In the genomic region with DNA sequence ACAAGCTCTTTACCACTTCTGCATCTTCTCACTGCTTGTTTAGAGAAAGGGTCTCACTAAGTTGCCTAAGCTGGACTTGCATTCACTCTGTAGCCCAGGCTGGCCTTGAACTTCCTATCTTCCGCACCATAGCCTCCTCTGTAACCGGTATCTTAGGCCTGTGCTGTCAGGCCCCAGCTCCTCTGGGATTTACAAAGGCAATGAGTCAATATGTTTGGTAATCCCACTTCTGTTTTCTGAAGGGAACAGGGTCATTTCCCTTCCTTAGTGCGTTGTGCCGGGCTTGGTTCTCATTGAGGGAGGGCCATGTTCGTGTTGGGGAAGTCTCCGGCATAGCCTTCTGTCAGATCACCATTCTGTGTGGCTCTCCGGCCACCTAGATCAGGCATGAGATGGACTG, we compare ENCODE assay signal across 19 mouse cellular contexts.
"Had no signal": no experiment of that assay in that cellular context is flagged by ENCODE, and none has a peak within 500 bp of the region (broad histone marks: within the 10 kb centered on the region; RNA-seq: fewer than 3 reads in every experiment).

No protein-coding gene starts in this region.

- ATAC-seq: intestine, embryonic 15.5 days had no signal

- H3K4me1 ChIP-seq: intestine, embryonic 15.5 days; liver, embryonic 13.5 days had no signal

- H3K4me2 ChIP-seq: intestine, embryonic 15.5 days; kidney, embryonic 15.5 days; liver, embryonic 13.5 days; midbrain, embryonic 11.5 days; neural tube, embryonic 13.5 days had no signal

- H3K9me3 ChIP-seq: intestine, embryonic 15.5 days; kidney, embryonic 15.5 days; liver, embryonic 13.5 days; neural tube, embryonic 13.5 days had no signal

- DNase-seq: kidney, adult 11 months; kidney, adult 8-10 months; kidney, postnatal 10 days; kidney, postnatal 36 days; layer of hippocampus, postnatal 36 days; liver, embryonic 13.5 days; lung, adult 2 months; midbrain, embryonic 14.5 days; retina, postnatal 1 day; thymus, adult 2 months; thymus, postnatal 14 days had no signal

- H3K4me3 ChIP-seq: intestine, embryonic 15.5 days; kidney, embryonic 15.5 days; left cerebral cortex, adult 2 months; liver, embryonic 13.5 days; myocyte; neural tube, embryonic 13.5 days had no signal

- H3K9ac ChIP-seq: intestine, embryonic 15.5 days; kidney, embryonic 15.5 days; liver, embryonic 13.5 days; neural tube, embryonic 13.5 days had no signal

- H3K27ac ChIP-seq: intestine, embryonic 15.5 days; kidney, embryonic 15.5 days; left cerebral cortex, adult 2 months; liver, embryonic 13.5 days; macrophage; neural tube, embryonic 13.5 days; stomach, postnatal 0 days had no signal

- H3K36me3 ChIP-seq: intestine, embryonic 15.5 days; kidney, embryonic 15.5 days; liver, embryonic 13.5 days; neural tube, embryonic 13.5 days had no signal

- H3K27me3 ChIP-seq: intestine, embryonic 15.5 days; neural tube, embryonic 13.5 days had no signal
